ENCODE assay signal across 19 mouse cellular contexts in the genomic region with DNA sequence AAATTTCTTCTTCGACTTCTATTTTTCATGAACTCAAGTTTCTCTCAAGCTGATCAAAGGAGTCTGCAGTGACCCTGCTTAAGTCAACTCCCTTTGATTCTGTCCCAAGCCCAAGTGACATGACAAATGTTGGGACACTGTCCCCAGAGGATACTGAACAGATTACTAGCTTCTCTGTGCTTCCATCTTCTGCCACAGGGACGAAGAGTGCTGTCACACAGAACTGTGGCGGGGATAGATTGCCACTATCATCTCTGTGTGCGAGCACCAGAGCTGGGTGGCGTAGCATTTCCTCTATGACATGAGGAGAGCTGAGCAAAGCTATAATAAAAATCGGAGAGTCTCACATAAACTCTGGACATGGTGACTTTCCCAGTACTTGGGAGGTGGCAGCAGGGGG. TPM values are rescaled to one million over a fixed set of nuclear protein-coding genes. Genes with fewer than 3 reads are reported as not detected.
DNase-seq lines count a peak whose midpoint lies in the region; ATAC-seq and TF ChIP-seq lines count a peak whose summit lies in the region.
"Had no signal": no experiment of that assay in that cellular context is flagged by ENCODE, and none has a peak within 500 bp of the region (broad histone marks: within the 10 kb centered on the region; RNA-seq: fewer than 3 reads in every experiment).

No protein-coding gene starts in this region.

- no peak for ATAC-seq in hindbrain, embryonic 13.5 days (ENCODE audit: low FRiP score)
- no peak for ATAC-seq in hindbrain, postnatal 0 days
- no peak for ATAC-seq in lung, embryonic 14.5 days (ENCODE audit: insufficient read depth)
- ATAC-seq: forebrain, embryonic 15.5 days; intestine, embryonic 15.5 days; midbrain, embryonic 15.5 days had no signal

- no peaks in the 10 kb centered on the region for H3K27me3 ChIP-seq in hindbrain, embryonic 13.5 days
- no peaks in the 10 kb centered on the region for H3K27me3 ChIP-seq in hindbrain, postnatal 0 days (ENCODE audit: insufficient read depth, low read length)
- no peaks in the 10 kb centered on the region for H3K27me3 ChIP-seq in lung, embryonic 14.5 days (ENCODE audit: insufficient read depth, low read length)
- no peaks in the 10 kb centered on the region for H3K27me3 ChIP-seq in thymus, adult 2 months (ENCODE audit: control insufficient read depth, insufficient read depth, low read length)
- H3K27me3 ChIP-seq: forebrain, embryonic 15.5 days; heart, embryonic 12.5 days; intestine, embryonic 15.5 days; limb, embryonic 13.5 days; liver, embryonic 13.5 days; midbrain, embryonic 15.5 days had no signal

- TF ChIP-seq POLR2A in cortical plate, adult 2 months (IDR thresholded peaks at IDR 0.05; ENCODE audit: extremely low read depth, insufficient read depth, low read length), result no peak
- no peak for TF ChIP-seq POLR2A in thymus, adult 2 months (IDR thresholded peaks at IDR 0.05; ENCODE audit: control insufficient read depth, extremely low read depth, insufficient read depth, low read length, poor library complexity)

- no peak for TF ChIP-seq CTCF in hindbrain, postnatal 0 days (IDR thresholded peaks at IDR 0.05; ENCODE audit: low read depth)
- no peak for TF ChIP-seq CTCF in lung, embryonic 14.5 days (IDR thresholded peaks at IDR 0.05; ENCODE audit: low read depth)
- TF ChIP-seq CTCF in cortical plate, adult 2 months (IDR thresholded peaks at IDR 0.05; ENCODE audit: extremely low read depth, insufficient read depth, low read length), result no peak
- TF ChIP-seq CTCF in thymus, adult 2 months (IDR thresholded peaks at IDR 0.05; ENCODE audit: borderline replicate concordance, control insufficient read depth, extremely low read depth, insufficient read depth, low read length, poor library complexity), result no peak

- no peaks in the 10 kb centered on the region for H3K9me3 ChIP-seq in hindbrain, embryonic 13.5 days
- no peaks in the 10 kb centered on the region for H3K9me3 ChIP-seq in hindbrain, postnatal 0 days (ENCODE audit: low read length)
- no peaks in the 10 kb centered on the region for H3K9me3 ChIP-seq in lung, embryonic 14.5 days (ENCODE audit: low read depth, low read length)
- H3K9me3 ChIP-seq: forebrain, embryonic 15.5 days; heart, embryonic 12.5 days; intestine, embryonic 15.5 days; limb, embryonic 13.5 days; liver, embryonic 13.5 days; midbrain, embryonic 15.5 days had no signal

- peak; percentile 45 to 62 for DNase-seq in adrenal gland, adult (ENCODE audit: inconsistent age in 2 of 2, low spot score in 1 of 2)
- DNase-seq in adrenal gland, postnatal 4 days (ENCODE audit: low spot score in 2 of 2), result no peak
- DNase-seq in hindbrain, postnatal 0 days (ENCODE audit: low spot score), result no peak
- DNase-seq in lung, embryonic 14.5 days, result peak; percentile 21
- no peak for DNase-seq in lung, postnatal 14 days
- DNase-seq in thymus, adult 2 months, result no peak
- DNase-seq: cerebellum, adult 11-12 months; cerebellum, postnatal 14 days; embryo, embryonic 11 days; liver, embryonic 13.5 days; right cerebral cortex, postnatal 4 days had no signal

- H3K4me3 ChIP-seq in hindbrain, embryonic 13.5 days, result no peak overlapping the region
- no peak overlapping the region for H3K4me3 ChIP-seq in hindbrain, postnatal 0 days (ENCODE audit: low read length)
- no peak overlapping the region for H3K4me3 ChIP-seq in lung, embryonic 14.5 days (ENCODE audit: low read depth, low read length)
- peak overlapping the region; percentile 24 for H3K4me3 ChIP-seq in cortical plate, adult 2 months (ENCODE audit: insufficient read depth, low read length)
- no peak overlapping the region for H3K4me3 ChIP-seq in thymus, adult 2 months (ENCODE audit: control insufficient read depth, insufficient read depth, low read length)
- H3K4me3 ChIP-seq: forebrain, embryonic 15.5 days; heart, embryonic 12.5 days; intestine, embryonic 15.5 days; limb, embryonic 13.5 days; liver, embryonic 13.5 days; midbrain, embryonic 15.5 days had no signal

- 82% methylated on average over 6 of the region's 6 CpGs for WGBS in hindbrain, embryonic 13.5 days
- WGBS in hindbrain, postnatal 0 days, result 80% methylated on average over 6 of the region's 6 CpGs
- WGBS in lung, embryonic 14.5 days, result 84% methylated on average over 6 of the region's 6 CpGs
- WGBS in thymus, adult 2 months, result 93% methylated on average over 6 of the region's 6 CpGs

- H3K4me2 ChIP-seq in hindbrain, embryonic 13.5 days, result no peak overlapping the region
- no peak overlapping the region for H3K4me2 ChIP-seq in hindbrain, postnatal 0 days (ENCODE audit: low read depth, low read length)
- H3K4me2 ChIP-seq in lung, embryonic 14.5 days, result no peak overlapping the region
- H3K4me2 ChIP-seq: forebrain, embryonic 15.5 days; heart, embryonic 12.5 days; hindbrain, embryonic 14.5 days; intestine, embryonic 15.5 days; limb, embryonic 13.5 days; liver, embryonic 13.5 days; midbrain, embryonic 15.5 days had no signal

- H3K27ac ChIP-seq in hindbrain, embryonic 13.5 days, result no peak overlapping the region
- H3K27ac ChIP-seq in hindbrain, postnatal 0 days, result no peak overlapping the region
- H3K27ac ChIP-seq in lung, embryonic 14.5 days (ENCODE audit: low read depth), result no peak overlapping the region
- peak overlapping the region; percentile 52; the same call in 1 of the 2 replicates for H3K27ac ChIP-seq in cortical plate, adult 2 months (ENCODE audit: insufficient read depth, low read length)
- H3K27ac ChIP-seq in thymus, adult 2 months (ENCODE audit: control insufficient read depth, insufficient read depth, low read length), result no peak overlapping the region
- H3K27ac ChIP-seq: hindbrain, embryonic 14.5 days; intestine, embryonic 15.5 days; limb, embryonic 13.5 days; liver, embryonic 13.5 days had no signal

- peak overlapping the region; percentile 39; the same call in 1 of the 2 replicates for H3K9ac ChIP-seq in hindbrain, embryonic 13.5 days
- no peak overlapping the region for H3K9ac ChIP-seq in hindbrain, postnatal 0 days (replicated peaks; ENCODE audit: low read length)
- H3K9ac ChIP-seq in lung, embryonic 14.5 days, result no peak overlapping the region
- H3K9ac ChIP-seq: forebrain, embryonic 15.5 days; heart, embryonic 12.5 days; hindbrain, embryonic 14.5 days; intestine, embryonic 15.5 days; limb, embryonic 13.5 days; liver, embryonic 13.5 days; midbrain, embryonic 15.5 days had no signal

- peaks cover 8% of the 10 kb centered on the region for H3K4me1 ChIP-seq in hindbrain, embryonic 13.5 days (replicated peaks)
- H3K4me1 ChIP-seq in hindbrain, postnatal 0 days (ENCODE audit: insufficient read depth, low read length), result no peaks in the 10 kb centered on the region
- no peaks in the 10 kb centered on the region for H3K4me1 ChIP-seq in lung, embryonic 14.5 days (ENCODE audit: insufficient read depth)
- peaks cover 10% of the 10 kb centered on the region for H3K4me1 ChIP-seq in cortical plate, adult 2 months (ENCODE audit: control insufficient read depth, insufficient read depth, low read length)
- peaks cover 4% of the 10 kb centered on the region for H3K4me1 ChIP-seq in thymus, adult 2 months (replicated peaks; ENCODE audit: control insufficient read depth, insufficient read depth, low read length)
- H3K4me1 ChIP-seq: forebrain, embryonic 15.5 days; intestine, embryonic 15.5 days; limb, embryonic 13.5 days had no signal

- H3K36me3 ChIP-seq in hindbrain, embryonic 13.5 days, result peaks cover 82% of the 10 kb centered on the region
- H3K36me3 ChIP-seq in hindbrain, postnatal 0 days (ENCODE audit: insufficient read depth, low read length), result peaks cover 18% of the 10 kb centered on the region
- H3K36me3 ChIP-seq in lung, embryonic 14.5 days (ENCODE audit: insufficient read depth), result peaks cover 39% of the 10 kb centered on the region
- H3K36me3 ChIP-seq in thymus, adult 2 months (ENCODE audit: control insufficient read depth, insufficient read depth, low read length), result peaks cover 6% of the 10 kb centered on the region

RNA-seq across cellular contexts. Expression of a gene that starts 29.3 kb away (rescaled TPM):
- 10 to 100 TPM; 53.5 to 55.4 TPM for total RNA-seq in adrenal gland, postnatal 4 days (2021)
- 39.9 and 44.9 TPM in 2 replicates for polyA plus RNA-seq in hindbrain, embryonic 13.5 days (2015; fragmentation: Nextera tagmentation; extraction: Ambion mirVana)
- 46.5 and 55.6 TPM in 2 replicates for total RNA-seq in hindbrain, postnatal 0 days (2014; rRNA removed)
- 34.0 and 34.7 TPM in 2 replicates for polyA plus RNA-seq in hindbrain, postnatal 0 days (2015; fragmentation: Nextera tagmentation; extraction: Ambion mirVana)
- 27.8 and 28.2 TPM in 2 replicates for polyA plus RNA-seq in lung, embryonic 14.5 days (2014; fragmentation: Nextera tagmentation; extraction: Ambion mirVana)
- 56.5 and 60.2 TPM in 2 replicates for polyA plus RNA-seq in cortical plate, adult 2 months (2012; rRNA removed)
- 25.2 and 26.3 TPM in 2 replicates for polyA plus RNA-seq in thymus, adult 2 months (2012; rRNA removed)

Comparison
In these comparisons a context has a peak if more than half of its experiments do, and no peak if none do; other contexts are left out.
1. DNase-seq: peak in adrenal gland, adult (2 of 2) and lung, embryonic 14.5 days (single experiment); none in adrenal gland, postnatal 4 days (0 of 2), hindbrain, postnatal 0 days (single experiment), lung, postnatal 14 days (single experiment) and thymus, adult 2 months (single experiment).